Mouse (Mus musculus) heart, postnatal 0 days (tissue): ENCODE measurements at regions not wholly inside any gene's neighbourhood (a gene's known extent, or its start where the extent isn't known, plus 50 kb on each side); places are given as distances from the start of the nearest gene placed in this dataset.

Experiments
- CTCF ChIP-seq: IDR thresholded peaks from 2 replicates; pipeline ENCODE4 v1.5.1; 2016; ENCODE audit warnings: antibody characterized with exemption, control low read depth, low read depth
- EP300 ChIP-seq: IDR thresholded peaks from 2 replicates; pipeline ENCODE4 v1.6.1; 2016; ENCODE audit warnings: antibody characterized with exemption, low read depth

GRCm38 (mm10) chr5:101112151-101112769 lies 266.7 kb downstream of the Gpat3 start:
- TF ChIP-seq CTCF (no peak), EP300 (no peak)
